Mouse (Mus musculus): ENCODE results near the gene Gm28035. TPM values are rescaled to one million over a fixed set of nuclear protein-coding genes. Genes with fewer than 3 reads are reported as not detected.

Gm28035 gene
- polyA plus RNA-seq, 1 experiment from 2014 or later, result 0.22 TPM

GRCm38 (mm10) chr2:30207401-30207800, 33.0 kb upstream of the Gm28035 start:
- Histone ChIP-seq H3K9me3 (replicated peaks; ENCODE audit: control insufficient read depth, low read length) (no peaks in the 10 kb centered on the region), H3K4me1 (ENCODE audit: control insufficient read depth, insufficient read depth, low read length) (peaks cover 16% of the 10 kb centered on the region), H3K27me3 (ENCODE audit: control insufficient read depth, insufficient read depth, low read length) (no peaks in the 10 kb centered on the region), H3K4me2 (ENCODE audit: low read depth, low read length) (no peak overlapping the region), H3K4me3 (ENCODE audit: low read length) (no peak overlapping the region), H3K36me3 (ENCODE audit: control insufficient read depth, insufficient read depth) (no peaks in the 10 kb centered on the region), H3K9ac (ENCODE audit: low read length) (no peak overlapping the region), H3K27ac (ENCODE audit: low read length) (no peak overlapping the region)
- no peak for ATAC-seq (replicated peaks; ENCODE audit: extremely low read depth, insufficient read depth, low FRiP score)
- WGBS, result 73% methylated on average over 4 of the region's 4 CpGs

- Histone ChIP-seq H3K9ac (ENCODE audit: low read length) (no peak overlapping the region), H3K27ac (ENCODE audit: low read length) (no peak overlapping the region), H3K4me1 (ENCODE audit: control insufficient read depth, insufficient read depth, low read length) (peaks cover 16% of the 10 kb centered on the region), H3K4me2 (ENCODE audit: low read depth, low read length) (no peak overlapping the region), H3K27me3 (ENCODE audit: control insufficient read depth, insufficient read depth, low read length) (no peaks in the 10 kb centered on the region), H3K36me3 (ENCODE audit: control insufficient read depth, insufficient read depth) (no peaks in the 10 kb centered on the region), H3K9me3 (replicated peaks; ENCODE audit: control insufficient read depth, low read length) (no peaks in the 10 kb centered on the region), H3K4me3 (ENCODE audit: low read length) (no peak overlapping the region)
- no peak for ATAC-seq (replicated peaks; ENCODE audit: extremely low read depth, insufficient read depth, low FRiP score)
- WGBS, result 69% methylated on average over 5 of the region's 5 CpGs
These were observed 32.5 kb upstream of the Gm28035 start for GRCm38 (mm10) chr2:30207886-30208285.

- Histone ChIP-seq H3K4me2 (ENCODE audit: low read depth, low read length) (no peak overlapping the region), H3K4me1 (ENCODE audit: control insufficient read depth, insufficient read depth, low read length) (peaks cover 1% of the 10 kb centered on the region), H3K36me3 (ENCODE audit: control insufficient read depth, insufficient read depth) (no peaks in the 10 kb centered on the region), H3K9me3 (replicated peaks; ENCODE audit: control insufficient read depth, low read length) (no peaks in the 10 kb centered on the region), H3K9ac (ENCODE audit: low read length) (no peak overlapping the region), H3K27ac (ENCODE audit: low read length) (no peak overlapping the region), H3K27me3 (ENCODE audit: control insufficient read depth, insufficient read depth, low read length) (no peaks in the 10 kb centered on the region), H3K4me3 (ENCODE audit: low read length) (no peak overlapping the region)
- 63% methylated on average over 6 of the region's 6 CpGs for WGBS
- no peak for ATAC-seq (replicated peaks; ENCODE audit: extremely low read depth, insufficient read depth, low FRiP score)
These were observed 28.8 kb upstream of the Gm28035 start for GRCm38 (mm10) chr2:30211408-30212168.

- Histone ChIP-seq H3K4me2 (ENCODE audit: low read depth, low read length) (no peak overlapping the region), H3K27me3 (ENCODE audit: control insufficient read depth, insufficient read depth, low read length) (no peaks in the 10 kb centered on the region), H3K9ac (ENCODE audit: low read length) (no peak overlapping the region), H3K4me1 (ENCODE audit: control insufficient read depth, insufficient read depth, low read length) (no peaks in the 10 kb centered on the region), H3K36me3 (ENCODE audit: control insufficient read depth, insufficient read depth) (no peaks in the 10 kb centered on the region), H3K27ac (ENCODE audit: low read length) (no peak overlapping the region), H3K9me3 (replicated peaks; ENCODE audit: control insufficient read depth, low read length) (no peaks in the 10 kb centered on the region), H3K4me3 (ENCODE audit: low read length) (no peak overlapping the region)
- ATAC-seq (replicated peaks; ENCODE audit: extremely low read depth, insufficient read depth, low FRiP score), result no peak
- 70% methylated on average over 4 of the region's 4 CpGs for WGBS
These were observed 28.2 kb upstream of the Gm28035 start for GRCm38 (mm10) chr2:30212169-30212545.

- no peak overlapping the region for H3K4me2 ChIP-seq (ENCODE audit: low read depth, low read length)
- 57% methylated on average over 1 of the region's 1 CpGs for WGBS
- H3K9ac ChIP-seq (ENCODE audit: low read length), result no peak overlapping the region
- no peaks in the 10 kb centered on the region for H3K9me3 ChIP-seq (replicated peaks; ENCODE audit: control insufficient read depth, low read length)
- no peaks in the 10 kb centered on the region for H3K36me3 ChIP-seq (ENCODE audit: control insufficient read depth, insufficient read depth)
- no peak overlapping the region for H3K27ac ChIP-seq (ENCODE audit: low read length)
- no peak for ATAC-seq (replicated peaks; ENCODE audit: extremely low read depth, insufficient read depth, low FRiP score)
- no peak overlapping the region for H3K4me3 ChIP-seq (ENCODE audit: low read length)
- H3K4me1 ChIP-seq (ENCODE audit: control insufficient read depth, insufficient read depth, low read length), result no peaks in the 10 kb centered on the region
- no peaks in the 10 kb centered on the region for H3K27me3 ChIP-seq (ENCODE audit: control insufficient read depth, insufficient read depth, low read length)
These were observed 27.4 kb upstream of the Gm28035 start for GRCm38 (mm10) chr2:30212951-30213350.

- no peak for ATAC-seq (replicated peaks; ENCODE audit: extremely low read depth, insufficient read depth, low FRiP score)
- Histone ChIP-seq H3K27ac (ENCODE audit: low read length) (no peak overlapping the region), H3K9ac (ENCODE audit: low read length) (no peak overlapping the region), H3K4me2 (ENCODE audit: low read depth, low read length) (no peak overlapping the region), H3K9me3 (replicated peaks; ENCODE audit: control insufficient read depth, low read length) (no peaks in the 10 kb centered on the region), H3K4me3 (ENCODE audit: low read length) (no peak overlapping the region), H3K27me3 (ENCODE audit: control insufficient read depth, insufficient read depth, low read length) (no peaks in the 10 kb centered on the region), H3K4me1 (ENCODE audit: control insufficient read depth, insufficient read depth, low read length) (no peaks in the 10 kb centered on the region), H3K36me3 (ENCODE audit: control insufficient read depth, insufficient read depth) (no peaks in the 10 kb centered on the region)
- 87% methylated on average over 3 of the region's 3 CpGs for WGBS
These were observed 25.6 kb upstream of the Gm28035 start for GRCm38 (mm10) chr2:30214745-30215144.

GRCm38 (mm10) chr2:30215493-30215892, 24.9 kb upstream of the Gm28035 start:
- H3K4me2 ChIP-seq (ENCODE audit: low read depth, low read length), result no peak overlapping the region
- H3K4me1 ChIP-seq (ENCODE audit: control insufficient read depth, insufficient read depth, low read length), result no peaks in the 10 kb centered on the region
- H3K27ac ChIP-seq (ENCODE audit: low read length), result no peak overlapping the region
- H3K36me3 ChIP-seq (ENCODE audit: control insufficient read depth, insufficient read depth), result no peaks in the 10 kb centered on the region
- ATAC-seq (replicated peaks; ENCODE audit: extremely low read depth, insufficient read depth, low FRiP score), result no peak
- no peak overlapping the region for H3K9ac ChIP-seq (ENCODE audit: low read length)
- 66% methylated on average over 6 of the region's 6 CpGs for WGBS
- H3K9me3 ChIP-seq (replicated peaks; ENCODE audit: control insufficient read depth, low read length), result no peaks in the 10 kb centered on the region
- no peaks in the 10 kb centered on the region for H3K27me3 ChIP-seq (ENCODE audit: control insufficient read depth, insufficient read depth, low read length)
- H3K4me3 ChIP-seq (ENCODE audit: low read length), result no peak overlapping the region

GRCm38 (mm10) chr2:30216293-30216692, 24.1 kb upstream of the Gm28035 start:
- H3K4me3 ChIP-seq (ENCODE audit: low read length), result no peak overlapping the region
- ATAC-seq (replicated peaks; ENCODE audit: extremely low read depth, insufficient read depth, low FRiP score), result no peak
- no peaks in the 10 kb centered on the region for H3K4me1 ChIP-seq (ENCODE audit: control insufficient read depth, insufficient read depth, low read length)
- H3K4me2 ChIP-seq (ENCODE audit: low read depth, low read length), result no peak overlapping the region
- 86% methylated on average over 5 of the region's 5 CpGs for WGBS
- no peak overlapping the region for H3K9ac ChIP-seq (ENCODE audit: low read length)
- H3K9me3 ChIP-seq (replicated peaks; ENCODE audit: control insufficient read depth, low read length), result no peaks in the 10 kb centered on the region
- no peak overlapping the region for H3K27ac ChIP-seq (ENCODE audit: low read length)
- H3K27me3 ChIP-seq (ENCODE audit: control insufficient read depth, insufficient read depth, low read length), result no peaks in the 10 kb centered on the region
- no peaks in the 10 kb centered on the region for H3K36me3 ChIP-seq (ENCODE audit: control insufficient read depth, insufficient read depth)

GRCm38 (mm10) chr2:30235593-30235992, 4.8 kb upstream of the Gm28035 start:
- no peak overlapping the region for H3K27ac ChIP-seq (ENCODE audit: low read length)
- H3K4me1 ChIP-seq (ENCODE audit: control insufficient read depth, insufficient read depth, low read length), result peaks cover 28% of the 10 kb centered on the region
- H3K4me3 ChIP-seq (ENCODE audit: low read length), result no peak overlapping the region
- no peak for ATAC-seq (replicated peaks; ENCODE audit: extremely low read depth, insufficient read depth, low FRiP score)
- no peaks in the 10 kb centered on the region for H3K36me3 ChIP-seq (ENCODE audit: control insufficient read depth, insufficient read depth)
- no peak overlapping the region for H3K4me2 ChIP-seq (ENCODE audit: low read depth, low read length)
- no peaks in the 10 kb centered on the region for H3K27me3 ChIP-seq (ENCODE audit: control insufficient read depth, insufficient read depth, low read length)
- H3K9ac ChIP-seq (ENCODE audit: low read length), result no peak overlapping the region
- H3K9me3 ChIP-seq (replicated peaks; ENCODE audit: control insufficient read depth, low read length), result 0 out of 2 replicates have a peak, but pooled peaks cover under 1% of the 10 kb centered on the region
- WGBS, result 70% methylated on average over 5 of the region's 5 CpGs

All from heart, embryonic 16.5 days (tissue).